Comparison of ENCODE assay signal across 7 mouse cellular contexts in genomic region chr7:127841340-127842000, GRCm38 (mm10). TPM values are rescaled to one million over a fixed set of nuclear protein-coding genes. Genes with fewer than 3 reads are reported as not detected.
DNase-seq lines count a peak whose midpoint lies in the region; ATAC-seq lines count a peak whose summit lies in the region.

No protein-coding gene starts in this region.

- H3K9ac ChIP-seq in embryonic facial prominence, embryonic 11.5 days (replicated peaks; ENCODE audit: low read length) = peak overlapping the region; percentile 67
- H3K9ac ChIP-seq in limb, embryonic 11.5 days (ENCODE audit: low read length) = peak overlapping the region; percentile 60
- peak overlapping the region; percentile 66 for H3K9ac ChIP-seq in midbrain, embryonic 14.5 days (replicated peaks; ENCODE audit: low read length)

- peak overlapping the region; percentile 63 for H3K4me3 ChIP-seq in embryonic facial prominence, embryonic 11.5 days (ENCODE audit: low read depth, low read length)
- peak overlapping the region; percentile 74 for H3K4me3 ChIP-seq in limb, embryonic 11.5 days (ENCODE audit: low read depth, low read length)
- H3K4me3 ChIP-seq in midbrain, embryonic 14.5 days (replicated peaks; ENCODE audit: low read depth, low read length) = peak overlapping the region; percentile 59

- peak overlapping the region; percentile 70 for H3K27ac ChIP-seq in embryonic facial prominence, embryonic 11.5 days (replicated peaks; ENCODE audit: low read depth, low read length)
- H3K27ac ChIP-seq in limb, embryonic 11.5 days (replicated peaks; ENCODE audit: low read depth, low read length) = peak overlapping the region; percentile 62
- peak overlapping the region; percentile 88 for H3K27ac ChIP-seq in midbrain, embryonic 14.5 days (replicated peaks; ENCODE audit: low read depth, low read length)

- no peaks in the 10 kb centered on the region for H3K4me1 ChIP-seq in embryonic facial prominence, embryonic 11.5 days (ENCODE audit: control insufficient read depth, insufficient read depth, low read length)
- H3K4me1 ChIP-seq in limb, embryonic 11.5 days (ENCODE audit: control insufficient read depth, insufficient read depth, low read length) = peaks cover 8% of the 10 kb centered on the region; the same call in 1 of the 2 replicates
- H3K4me1 ChIP-seq in midbrain, embryonic 14.5 days (ENCODE audit: control insufficient read depth, insufficient read depth, low read length) = peaks cover 5% of the 10 kb centered on the region

- under 1% methylated on average over 46 of the region's 46 CpGs for WGBS in embryonic facial prominence, embryonic 11.5 days
- WGBS in limb, embryonic 11.5 days = under 1% methylated on average over 43 of the region's 46 CpGs
- WGBS in midbrain, embryonic 14.5 days = under 1% methylated on average over 43 of the region's 46 CpGs

- DNase-seq in adrenal gland, postnatal 14 days = peak; percentile 97
- peak; percentile 93 for DNase-seq in embryonic facial prominence, embryonic 11.5 days (ENCODE audit: low spot score)
- DNase-seq in heart, adult 11 months = peak; percentile 100
- DNase-seq in kidney, adult 18-20 months = peak; percentile 91
- peak; percentile 91 for DNase-seq in limb, embryonic 11.5 days (ENCODE audit: low spot score)
- peak; percentile 97 for DNase-seq in midbrain, embryonic 14.5 days
- peak; percentile 87 to 90 for DNase-seq in spleen, adult 18-20 months

- peak; percentile 82 for ATAC-seq in embryonic facial prominence, embryonic 11.5 days (replicated peaks; ENCODE audit: insufficient number of reproducible peaks, low FRiP score, low TSS enrichment, low read depth)
- peak; percentile 87 for ATAC-seq in limb, embryonic 11.5 days (ENCODE audit: insufficient number of reproducible peaks, low FRiP score, low TSS enrichment, low read depth)
- ATAC-seq in midbrain, embryonic 14.5 days (ENCODE audit: low FRiP score, low TSS enrichment) = peak; percentile 95

- H3K36me3 ChIP-seq in embryonic facial prominence, embryonic 11.5 days (replicated peaks; ENCODE audit: control insufficient read depth, insufficient read depth, low read depth, low read length) = no peaks in the 10 kb centered on the region
- peaks cover 7% of the 10 kb centered on the region; the same call in 1 of the 2 replicates for H3K36me3 ChIP-seq in limb, embryonic 11.5 days (ENCODE audit: control insufficient read depth, insufficient read depth, low read length)
- peaks cover 4% of the 10 kb centered on the region; the same call in 1 of the 2 replicates for H3K36me3 ChIP-seq in midbrain, embryonic 14.5 days (ENCODE audit: control insufficient read depth, insufficient read depth, low read length)

- H3K4me2 ChIP-seq in embryonic facial prominence, embryonic 11.5 days (ENCODE audit: low read depth, low read length) = peak overlapping the region; percentile 88
- peak overlapping the region; percentile 92 for H3K4me2 ChIP-seq in limb, embryonic 11.5 days (ENCODE audit: low read depth, severe bottlenecking)
- H3K4me2 ChIP-seq in midbrain, embryonic 14.5 days (ENCODE audit: low read length) = peak overlapping the region; percentile 99

- no peaks in the 10 kb centered on the region for H3K27me3 ChIP-seq in embryonic facial prominence, embryonic 11.5 days (ENCODE audit: control insufficient read depth, insufficient read depth, low read length)
- no peaks in the 10 kb centered on the region for H3K27me3 ChIP-seq in limb, embryonic 11.5 days (ENCODE audit: control insufficient read depth, insufficient read depth, low read length)
- no peaks in the 10 kb centered on the region for H3K27me3 ChIP-seq in midbrain, embryonic 14.5 days (ENCODE audit: control insufficient read depth, insufficient read depth, low read length)

- no peaks in the 10 kb centered on the region for H3K9me3 ChIP-seq in embryonic facial prominence, embryonic 11.5 days (replicated peaks; ENCODE audit: control insufficient read depth, low read length)
- no peaks in the 10 kb centered on the region for H3K9me3 ChIP-seq in limb, embryonic 11.5 days (ENCODE audit: control insufficient read depth, low read length)
- H3K9me3 ChIP-seq in midbrain, embryonic 14.5 days (ENCODE audit: control insufficient read depth, low read length) = no peaks in the 10 kb centered on the region

RNA-seq across cellular contexts. Expression of gene Stx1b, which starts 17.1 kb away (rescaled TPM):
- 7.8 and 9.9 TPM in 2 replicates for total RNA-seq in adrenal gland, postnatal 14 days (2021)
- 4.7 and 4.9 TPM in 2 replicates for polyA plus RNA-seq in embryonic facial prominence, embryonic 11.5 days (2014; fragmentation: Nextera tagmentation; extraction: Ambion mirVana)
- polyA plus RNA-seq in limb, embryonic 11.5 days (2014; fragmentation: Nextera tagmentation; extraction: Ambion mirVana) = 6.7 and 8.0 TPM in 2 replicates
- polyA plus RNA-seq in midbrain, embryonic 14.5 days (2014; fragmentation: Nextera tagmentation; extraction: Ambion mirVana) = 30.8 and 46.9 TPM in 2 replicates

RNA-seq across cellular contexts. Expression of gene Stx4a, which starts 17.4 kb away (rescaled TPM):
- total RNA-seq in adrenal gland, postnatal 14 days (2021) = 84.5 and 85.0 TPM in 2 replicates
- 13.0 and 14.3 TPM in 2 replicates for polyA plus RNA-seq in embryonic facial prominence, embryonic 11.5 days (2014; fragmentation: Nextera tagmentation; extraction: Ambion mirVana)
- polyA plus RNA-seq in limb, embryonic 11.5 days (2014; fragmentation: Nextera tagmentation; extraction: Ambion mirVana) = 16.0 and 17.3 TPM in 2 replicates
- polyA plus RNA-seq in midbrain, embryonic 14.5 days (2014; fragmentation: Nextera tagmentation; extraction: Ambion mirVana) = 8.7 and 11.8 TPM in 2 replicates

RNA-seq across cellular contexts. Expression of gene Zfp646, which starts 34.6 kb away (rescaled TPM):
- total RNA-seq in adrenal gland, postnatal 14 days (2021) = 32.1 and 36.7 TPM in 2 replicates
- 14.4 and 14.9 TPM in 2 replicates for polyA plus RNA-seq in embryonic facial prominence, embryonic 11.5 days (2014; fragmentation: Nextera tagmentation; extraction: Ambion mirVana)
- 15.8 and 21.2 TPM in 2 replicates for polyA plus RNA-seq in limb, embryonic 11.5 days (2014; fragmentation: Nextera tagmentation; extraction: Ambion mirVana)
- 13.2 and 15.5 TPM in 2 replicates for polyA plus RNA-seq in midbrain, embryonic 14.5 days (2014; fragmentation: Nextera tagmentation; extraction: Ambion mirVana)

RNA-seq across cellular contexts. Expression of gene Zfp668, which starts 35.2 kb away (rescaled TPM):
- 8.3 and 12.0 TPM in 2 replicates for total RNA-seq in adrenal gland, postnatal 14 days (2021)
- polyA plus RNA-seq in embryonic facial prominence, embryonic 11.5 days (2014; fragmentation: Nextera tagmentation; extraction: Ambion mirVana) = 20.9 and 21.0 TPM in 2 replicates
- polyA plus RNA-seq in limb, embryonic 11.5 days (2014; fragmentation: Nextera tagmentation; extraction: Ambion mirVana) = 27.7 and 28.9 TPM in 2 replicates
- polyA plus RNA-seq in midbrain, embryonic 14.5 days (2014; fragmentation: Nextera tagmentation; extraction: Ambion mirVana) = 32.0 and 42.3 TPM in 2 replicates

RNA-seq across cellular contexts. Expression of gene Hsd3b7, which starts 41.1 kb away (rescaled TPM):
- total RNA-seq in adrenal gland, postnatal 14 days (2021) = 38.0 and 69.3 TPM in 2 replicates
- 8.2 and 8.3 TPM in 2 replicates for polyA plus RNA-seq in embryonic facial prominence, embryonic 11.5 days (2014; fragmentation: Nextera tagmentation; extraction: Ambion mirVana)
- 7.0 and 8.0 TPM in 2 replicates for polyA plus RNA-seq in limb, embryonic 11.5 days (2014; fragmentation: Nextera tagmentation; extraction: Ambion mirVana)
- 6.0 and 7.1 TPM in 2 replicates for polyA plus RNA-seq in midbrain, embryonic 14.5 days (2014; fragmentation: Nextera tagmentation; extraction: Ambion mirVana)

Comparison
In these comparisons a context has a peak if more than half of its experiments do, and no peak if none do; other contexts are left out.
1. Peak in every context shown above with its lines: DNase-seq, ATAC-seq, H3K4me3 ChIP-seq and H3K27ac ChIP-seq.